Comparison of ENCODE assay signal across 17 mouse cellular contexts in genomic region chr14:99499502-99500266, GRCm38 (mm10).
"Had no signal": no experiment of that assay in that cellular context is flagged by ENCODE, and none has a peak within 500 bp of the region (broad histone marks: within the 10 kb centered on the region; RNA-seq: fewer than 3 reads in every experiment).

No protein-coding gene starts in this region.

- H3K27ac ChIP-seq: liver, embryonic 13.5 days; lung, embryonic 15.5 days; midbrain, embryonic 13.5 days; neural tube, embryonic 12.5 days; stomach, embryonic 15.5 days had no signal

- H3K9ac ChIP-seq: liver, embryonic 13.5 days; liver, postnatal 0 days; lung, embryonic 15.5 days; midbrain, embryonic 13.5 days; neural tube, embryonic 12.5 days; stomach, embryonic 15.5 days had no signal

- H3K27me3 ChIP-seq: liver, embryonic 13.5 days; lung, embryonic 15.5 days; midbrain, embryonic 13.5 days; neural tube, embryonic 12.5 days; stomach, embryonic 15.5 days had no signal

- H3K4me3 ChIP-seq: liver, embryonic 13.5 days; lung, embryonic 15.5 days; midbrain, embryonic 13.5 days; neural tube, embryonic 12.5 days; stomach, embryonic 15.5 days had no signal

- H3K4me2 ChIP-seq: liver, embryonic 13.5 days; lung, embryonic 15.5 days; midbrain, embryonic 13.5 days; neural tube, embryonic 12.5 days; stomach, embryonic 15.5 days had no signal

- H3K36me3 ChIP-seq: liver, embryonic 13.5 days; lung, embryonic 15.5 days; midbrain, embryonic 13.5 days; neural tube, embryonic 12.5 days; stomach, embryonic 15.5 days had no signal

- H3K9me3 ChIP-seq: liver, embryonic 13.5 days; lung, embryonic 15.5 days; midbrain, embryonic 13.5 days; stomach, embryonic 15.5 days had no signal

- DNase-seq: kidney, adult 18-20 months; kidney, postnatal 14 days; layer of hippocampus, adult 9-11 months; layer of hippocampus, postnatal 36 days; left cerebral cortex, postnatal 4 days; liver; liver, embryonic 13.5 days; liver, postnatal 0 days; lung, postnatal 14 days; retina, postnatal 1 day; right cerebral cortex, postnatal 4 days; spleen, adult 18-20 months; thymus, postnatal 36 days had no signal

- H3K4me1 ChIP-seq: liver, embryonic 13.5 days; lung, embryonic 15.5 days; midbrain, embryonic 13.5 days; neural tube, embryonic 12.5 days; stomach, embryonic 15.5 days had no signal

- ATAC-seq: liver, postnatal 0 days; midbrain, embryonic 13.5 days had no signal
